Mouse (Mus musculus) heart, postnatal 10 days (tissue): Measurements from ENCODE around the gene Vmn1r225. TPM values are rescaled to one million over a fixed set of nuclear protein-coding genes. Genes with fewer than 3 reads are reported as not detected.
"Not testable (repeated sequence)": the region's sequence is repeated elsewhere in the genome, so short reads cannot be mapped to it uniquely, and the experiment has no call there.

Source experiments
- DNase-seq, 2 experiments: peaks; one replicate each; pipeline ENCODE4 v3.0.0; 2021
- intact Hi-C: fragments of 180-260 bp; cut with DNase I; formaldehyde crosslinking; loops from one replicate; pipeline ENCODE4 v1.15.1; 2025
- total RNA-seq, 2 experiments: library from RNA; stranded (reverse); gene quantifications; 2 replicates each; pipeline ENCODE4 v1.2.3; 2021

Vmn1r225 gene
- not detected for total RNA-seq

DNA sequence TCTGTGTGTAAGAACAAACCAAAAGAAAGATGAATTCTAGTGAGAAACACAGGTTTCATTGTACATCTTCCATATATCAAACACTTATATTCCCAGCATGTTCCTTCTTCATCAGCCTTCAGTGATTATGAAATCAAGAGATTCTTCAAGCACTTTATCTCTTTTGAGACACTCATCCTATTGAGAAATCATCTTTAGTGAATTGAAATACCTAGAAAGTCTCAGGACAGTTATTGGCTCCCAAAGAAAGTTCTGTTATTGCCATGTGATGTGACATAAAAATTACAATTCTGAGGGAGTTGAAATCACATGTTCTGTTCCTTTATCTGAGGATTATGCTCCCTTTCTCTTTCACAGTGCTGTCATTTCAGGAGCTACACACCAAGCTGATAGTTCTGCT, at the start of gene Vmn1r225:
Gene Vmn1r225 (plus strand): TSS at position 301 of the 400 bp plus-strand sequence.
- intact Hi-C loops, result no loop called here
- no peak for DNase-seq

GRCm38 (mm10) chr17:20473311-20473710, 24.6 kb upstream of the Vmn1r225 start:
- no peak for DNase-seq
- intact Hi-C loops, result no loop called here

- DNase-seq, result no peak
- intact Hi-C loops, result no loop called here
These were observed 16.7 kb upstream of the Vmn1r225 start, which contains the start of gene Vmn2r108 for GRCm38 (mm10) chr17:20481231-20481630. TSS of gene Vmn2r108 (minus strand) at chr17:20481331.

DNA sequence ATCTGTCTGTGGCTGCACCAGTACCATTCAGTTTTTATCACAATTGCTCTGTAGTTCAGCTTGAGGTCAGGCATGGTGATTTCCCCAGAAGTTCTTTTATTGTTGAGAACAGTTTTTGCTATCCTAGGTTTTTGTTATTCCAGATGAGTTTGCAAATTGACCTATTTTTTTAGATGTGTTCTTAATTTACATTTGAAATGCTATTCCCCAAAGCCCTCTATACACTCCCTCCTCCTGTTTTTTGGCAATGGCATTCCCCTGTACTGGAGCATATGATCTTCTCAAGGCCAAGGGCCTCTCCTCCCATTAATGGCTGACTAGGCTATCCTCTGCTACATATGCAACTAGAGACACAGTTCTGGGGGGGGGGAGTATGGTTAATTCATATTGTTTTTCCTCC, 10.3 kb downstream of the Vmn1r225 start:
- intact Hi-C loops, DNase-seq: not testable (repeated sequence)

Other genes with a start within 250 kb of the Vmn1r225 start
- not detected for gene Vmn2r106, start 212.6 kb upstream of the Vmn1r225 start, total RNA-seq
- gene Vmn2r107, start 152.9 kb upstream of the Vmn1r225 start, total RNA-seq, result not detected
- gene Vmn1r224, start 84.0 kb upstream of the Vmn1r225 start, total RNA-seq, result not detected
- gene Vmn2r108, start 16.8 kb upstream of the Vmn1r225 start, total RNA-seq, result not detected
- gene Vmn2r109, start 66.6 kb downstream of the Vmn1r225 start, total RNA-seq, result not detected
- not detected for gene Vmn2r110, start 98.3 kb downstream of the Vmn1r225 start, total RNA-seq
- gene Fpr-rs3, start 126.7 kb downstream of the Vmn1r225 start, total RNA-seq, result not detected
- not detected for gene Vmn1r226, start 184.7 kb downstream of the Vmn1r225 start, total RNA-seq
- not detected for gene Vmn1r227, start 231.7 kb downstream of the Vmn1r225 start, total RNA-seq